Mouse (Mus musculus) cerebellum, adult 11 months (tissue): ENCODE results near the gene Acp2.

Experiments
- DNase-seq: peaks from one replicate; pipeline ENCODE4 v3.0.0; 2022

Gene Acp2

DNA sequence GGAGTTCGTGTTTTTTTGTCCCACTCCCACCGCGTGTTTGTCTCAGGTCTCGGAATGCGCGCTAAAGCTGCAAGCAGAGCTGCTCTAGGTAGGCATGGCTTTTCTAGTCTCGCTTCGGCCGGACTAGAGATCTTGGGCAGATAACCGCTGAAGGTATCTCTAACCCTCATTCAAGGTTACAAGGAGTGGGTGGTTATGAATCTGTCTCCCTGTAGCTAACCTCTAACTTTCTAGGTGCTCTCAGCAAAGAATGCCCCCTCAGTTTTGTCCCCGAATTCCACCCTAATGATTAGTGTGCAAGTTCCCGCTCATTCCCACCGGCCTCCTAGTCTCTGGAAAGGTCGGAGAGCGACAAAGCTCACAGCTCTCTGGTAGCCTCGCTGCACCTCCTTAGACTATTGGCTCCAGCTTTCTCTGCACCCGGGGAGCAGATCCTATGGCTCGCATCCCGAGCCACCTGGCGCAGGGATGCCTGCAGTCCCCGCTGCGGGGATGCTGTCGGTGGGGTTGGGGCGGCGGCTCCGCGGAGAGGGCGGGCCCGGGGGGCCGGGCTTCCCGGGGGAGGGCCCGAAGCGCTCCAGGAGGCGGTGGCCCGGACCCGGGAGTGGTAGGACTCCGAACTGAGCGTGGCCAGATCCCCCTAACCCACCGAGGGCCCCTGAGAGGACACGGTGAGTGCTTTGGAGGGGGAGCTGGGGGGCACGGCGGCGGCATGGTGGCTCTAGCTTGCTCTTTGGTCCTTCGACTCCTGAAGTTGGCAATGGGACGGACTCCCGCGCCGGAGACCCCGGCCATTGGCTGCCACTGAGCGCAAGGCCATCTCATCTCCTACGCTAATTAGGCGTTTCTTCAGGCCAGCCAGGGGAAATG is 53.8 kb downstream of the Acp2 start:
- DNase-seq, result peak; percentile 74

GRCm38 (mm10) chr2:91257126-91257980 is 54.7 kb downstream of the Acp2 start:
- no peak for DNase-seq

DNA sequence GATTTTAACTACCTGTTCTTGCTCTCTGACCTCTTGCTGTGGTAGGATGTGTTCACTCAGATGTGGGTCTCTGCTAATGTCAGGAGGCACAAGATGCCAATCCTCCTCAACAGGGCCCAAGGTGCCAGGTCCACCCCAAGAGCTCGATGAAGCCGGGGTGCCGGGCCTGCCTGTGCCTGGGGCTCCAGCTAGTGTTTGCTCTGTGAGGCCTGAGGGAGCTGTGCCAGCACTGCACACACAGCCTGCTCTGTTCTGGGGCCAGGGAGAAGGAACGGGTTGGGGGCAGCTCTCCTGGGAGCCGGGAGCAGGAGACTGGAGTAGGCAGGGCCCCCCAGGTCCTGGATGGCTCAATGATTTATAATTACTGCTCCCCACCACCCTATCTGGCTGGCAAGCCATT is 55.4 kb downstream of the Acp2 start:
- no peak for DNase-seq

DNA sequence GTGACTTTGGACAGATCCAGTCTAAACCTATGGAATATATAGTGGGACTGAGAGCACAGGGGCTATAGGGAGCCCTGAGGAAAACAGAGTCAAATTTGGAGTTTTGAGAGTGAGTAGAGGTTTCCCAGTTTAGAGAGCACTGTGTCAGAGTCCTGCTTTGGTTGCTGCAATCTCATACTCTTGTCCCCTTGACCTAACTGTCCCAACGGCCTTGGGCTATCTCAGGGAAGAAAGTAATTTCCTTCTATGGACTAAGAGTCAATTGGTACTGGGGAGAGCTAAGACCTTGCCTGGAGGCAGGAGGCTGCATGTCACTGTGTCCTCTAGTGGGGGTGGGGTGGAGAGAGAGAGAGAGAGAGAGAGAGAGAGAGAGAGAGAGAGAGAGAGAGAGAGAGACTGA is 56.1 kb downstream of the Acp2 start:
- no peak for DNase-seq

GRCm38 (mm10) chr2:91259493-91259892 is 56.8 kb downstream of the Acp2 start:
- no peak for DNase-seq
